Mouse (Mus musculus): ENCODE measurements at regions not wholly inside any gene's neighbourhood (a gene's known extent, or its start where the extent isn't known, plus 50 kb on each side); places are given as distances from the start of the nearest gene placed in this dataset.

GRCm38 (mm10) chr3:144050341-144050740 is 154.7 kb downstream of the Lmo4 start:
- Histone ChIP-seq H3K27me3 (ENCODE audit: control insufficient read depth, insufficient read depth, low read length) (no peaks in the 10 kb centered on the region), H3K4me1 (replicated peaks; ENCODE audit: control insufficient read depth, insufficient read depth, low read length) (no peaks in the 10 kb centered on the region), H3K36me3 (ENCODE audit: control insufficient read depth, insufficient read depth, low read length) (no peaks in the 10 kb centered on the region), H3K4me3 (ENCODE audit: control insufficient read depth, insufficient read depth, low read length) (no peak overlapping the region), H3K27ac (ENCODE audit: control insufficient read depth, insufficient read depth, low read length) (no peak overlapping the region)
- no peak for DNase-seq
- TF ChIP-seq CTCF (IDR thresholded peaks at IDR 0.05; ENCODE audit: borderline replicate concordance, control insufficient read depth, extremely low read depth, insufficient read depth, low read length, poor library complexity): no peak
- no peak for TF ChIP-seq POLR2A (IDR thresholded peaks at IDR 0.05; ENCODE audit: control insufficient read depth, extremely low read depth, insufficient read depth, low read length, poor library complexity)
- 91% methylated on average over 4 of the region's 4 CpGs for WGBS

- Histone ChIP-seq H3K27me3 (ENCODE audit: control insufficient read depth, insufficient read depth, low read length) (no peaks in the 10 kb centered on the region), H3K4me3 (ENCODE audit: control insufficient read depth, insufficient read depth, low read length) (no peak overlapping the region), H3K4me1 (replicated peaks; ENCODE audit: control insufficient read depth, insufficient read depth, low read length) (no peaks in the 10 kb centered on the region), H3K36me3 (ENCODE audit: control insufficient read depth, insufficient read depth, low read length) (no peaks in the 10 kb centered on the region), H3K27ac (ENCODE audit: control insufficient read depth, insufficient read depth, low read length) (no peak overlapping the region)
- WGBS: 68% methylated on average over 4 of the region's 4 CpGs
- TF ChIP-seq CTCF (IDR thresholded peaks at IDR 0.05; ENCODE audit: borderline replicate concordance, control insufficient read depth, extremely low read depth, insufficient read depth, low read length, poor library complexity) (no peak), POLR2A (IDR thresholded peaks at IDR 0.05; ENCODE audit: control insufficient read depth, extremely low read depth, insufficient read depth, low read length, poor library complexity) (no peak)
- DNase-seq: no peak
These were observed 155.8 kb downstream of the Lmo4 start for GRCm38 (mm10) chr3:144049270-144049669.

GRCm38 (mm10) chr3:144044366-144044765 is 160.7 kb downstream of the Lmo4 start:
- 92% methylated on average over 2 of the region's 2 CpGs for WGBS
- Histone ChIP-seq H3K27me3 (ENCODE audit: control insufficient read depth, insufficient read depth, low read length) (no peaks in the 10 kb centered on the region), H3K4me3 (ENCODE audit: control insufficient read depth, insufficient read depth, low read length) (no peak overlapping the region), H3K27ac (ENCODE audit: control insufficient read depth, insufficient read depth, low read length) (no peak overlapping the region), H3K36me3 (ENCODE audit: control insufficient read depth, insufficient read depth, low read length) (no peaks in the 10 kb centered on the region), H3K4me1 (replicated peaks; ENCODE audit: control insufficient read depth, insufficient read depth, low read length) (no peaks in the 10 kb centered on the region)
- no peak for DNase-seq
- TF ChIP-seq CTCF (IDR thresholded peaks at IDR 0.05; ENCODE audit: borderline replicate concordance, control insufficient read depth, extremely low read depth, insufficient read depth, low read length, poor library complexity): no peak
- no peak for TF ChIP-seq POLR2A (IDR thresholded peaks at IDR 0.05; ENCODE audit: control insufficient read depth, extremely low read depth, insufficient read depth, low read length, poor library complexity)

- H3K36me3 ChIP-seq (ENCODE audit: control insufficient read depth, insufficient read depth, low read length): no peaks in the 10 kb centered on the region
- no peak for DNase-seq
- H3K27ac ChIP-seq (ENCODE audit: control insufficient read depth, insufficient read depth, low read length): no peak overlapping the region
- TF ChIP-seq POLR2A (IDR thresholded peaks at IDR 0.05; ENCODE audit: control insufficient read depth, extremely low read depth, insufficient read depth, low read length, poor library complexity) (no peak), CTCF (IDR thresholded peaks at IDR 0.05; ENCODE audit: borderline replicate concordance, control insufficient read depth, extremely low read depth, insufficient read depth, low read length, poor library complexity) (no peak)
- no peaks in the 10 kb centered on the region for H3K27me3 ChIP-seq (ENCODE audit: control insufficient read depth, insufficient read depth, low read length)
- WGBS: 78% methylated on average over 5 of the region's 5 CpGs
- H3K4me3 ChIP-seq (ENCODE audit: control insufficient read depth, insufficient read depth, low read length): no peak overlapping the region
- no peaks in the 10 kb centered on the region for H3K4me1 ChIP-seq (replicated peaks; ENCODE audit: control insufficient read depth, insufficient read depth, low read length)
These were observed 163.2 kb downstream of the Lmo4 start for GRCm38 (mm10) chr3:144041788-144042187.

GRCm38 (mm10) chr3:144039498-144039897 is 165.5 kb downstream of the Lmo4 start:
- no peak for DNase-seq
- H3K27me3 ChIP-seq (ENCODE audit: control insufficient read depth, insufficient read depth, low read length): no peaks in the 10 kb centered on the region
- 91% methylated on average over 3 of the region's 3 CpGs for WGBS
- no peak overlapping the region for H3K4me3 ChIP-seq (ENCODE audit: control insufficient read depth, insufficient read depth, low read length)
- H3K27ac ChIP-seq (ENCODE audit: control insufficient read depth, insufficient read depth, low read length): no peak overlapping the region
- no peaks in the 10 kb centered on the region for H3K4me1 ChIP-seq (replicated peaks; ENCODE audit: control insufficient read depth, insufficient read depth, low read length)
- TF ChIP-seq CTCF (IDR thresholded peaks at IDR 0.05; ENCODE audit: borderline replicate concordance, control insufficient read depth, extremely low read depth, insufficient read depth, low read length, poor library complexity): no peak
- no peak for TF ChIP-seq POLR2A (IDR thresholded peaks at IDR 0.05; ENCODE audit: control insufficient read depth, extremely low read depth, insufficient read depth, low read length, poor library complexity)
- H3K36me3 ChIP-seq (ENCODE audit: control insufficient read depth, insufficient read depth, low read length): no peaks in the 10 kb centered on the region

DNA sequence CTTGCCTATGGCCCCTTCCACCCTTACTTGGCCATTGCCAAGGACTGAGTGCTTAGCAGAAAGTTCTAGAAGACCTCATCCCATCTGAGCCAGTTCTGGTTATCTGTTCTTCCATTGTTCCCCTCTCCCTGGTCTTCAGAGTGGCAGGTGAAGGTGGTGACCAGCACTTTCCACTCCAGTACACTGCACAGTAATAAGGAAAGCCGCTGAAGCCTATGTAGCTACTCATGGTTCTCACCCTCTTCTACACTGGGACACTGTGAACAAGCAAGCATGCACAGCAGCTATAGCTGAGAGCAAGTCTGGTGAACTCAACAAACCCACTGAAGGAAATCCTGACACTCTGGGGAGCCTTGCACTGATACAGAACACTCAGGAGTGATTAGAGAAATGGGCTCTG is 175.4 kb downstream of the Lmo4 start:
- Histone ChIP-seq H3K27me3 (ENCODE audit: control insufficient read depth, insufficient read depth, low read length) (no peaks in the 10 kb centered on the region), H3K27ac (ENCODE audit: control insufficient read depth, insufficient read depth, low read length) (no peak overlapping the region), H3K36me3 (ENCODE audit: control insufficient read depth, insufficient read depth, low read length) (no peaks in the 10 kb centered on the region), H3K4me3 (ENCODE audit: control insufficient read depth, insufficient read depth, low read length) (no peak overlapping the region), H3K4me1 (replicated peaks; ENCODE audit: control insufficient read depth, insufficient read depth, low read length) (no peaks in the 10 kb centered on the region)
- no peak for DNase-seq
- WGBS: 100% methylated on average over 1 of the region's 1 CpGs
- TF ChIP-seq CTCF (IDR thresholded peaks at IDR 0.05; ENCODE audit: borderline replicate concordance, control insufficient read depth, extremely low read depth, insufficient read depth, low read length, poor library complexity) (no peak), POLR2A (IDR thresholded peaks at IDR 0.05; ENCODE audit: control insufficient read depth, extremely low read depth, insufficient read depth, low read length, poor library complexity) (no peak)

- 92% methylated on average over 3 of the region's 3 CpGs for WGBS
- no peak overlapping the region for H3K27ac ChIP-seq (ENCODE audit: control insufficient read depth, insufficient read depth, low read length)
- H3K27me3 ChIP-seq (ENCODE audit: control insufficient read depth, insufficient read depth, low read length): no peaks in the 10 kb centered on the region
- H3K36me3 ChIP-seq (ENCODE audit: control insufficient read depth, insufficient read depth, low read length): no peaks in the 10 kb centered on the region
- TF ChIP-seq CTCF (IDR thresholded peaks at IDR 0.05; ENCODE audit: borderline replicate concordance, control insufficient read depth, extremely low read depth, insufficient read depth, low read length, poor library complexity): no peak
- TF ChIP-seq POLR2A (IDR thresholded peaks at IDR 0.05; ENCODE audit: control insufficient read depth, extremely low read depth, insufficient read depth, low read length, poor library complexity): no peak
- H3K4me3 ChIP-seq (ENCODE audit: control insufficient read depth, insufficient read depth, low read length): no peak overlapping the region
- DNase-seq: no peak
- no peaks in the 10 kb centered on the region for H3K4me1 ChIP-seq (replicated peaks; ENCODE audit: control insufficient read depth, insufficient read depth, low read length)
These were observed 175.9 kb downstream of the Lmo4 start for GRCm38 (mm10) chr3:144029121-144029520.

Measured in thymus, adult 2 months (tissue).